Mouse (Mus musculus): ENCODE results near the gene Cd48. TPM values are rescaled to one million over a fixed set of nuclear protein-coding genes. Genes with fewer than 3 reads are reported as not detected.

Gene Cd48
- total RNA-seq (2014; fragmentation: Nextera tagmentation) = 167 and 179 TPM in 2 replicates
- 138 and 170 TPM in 2 replicates for total RNA-seq (2017)

DNA sequence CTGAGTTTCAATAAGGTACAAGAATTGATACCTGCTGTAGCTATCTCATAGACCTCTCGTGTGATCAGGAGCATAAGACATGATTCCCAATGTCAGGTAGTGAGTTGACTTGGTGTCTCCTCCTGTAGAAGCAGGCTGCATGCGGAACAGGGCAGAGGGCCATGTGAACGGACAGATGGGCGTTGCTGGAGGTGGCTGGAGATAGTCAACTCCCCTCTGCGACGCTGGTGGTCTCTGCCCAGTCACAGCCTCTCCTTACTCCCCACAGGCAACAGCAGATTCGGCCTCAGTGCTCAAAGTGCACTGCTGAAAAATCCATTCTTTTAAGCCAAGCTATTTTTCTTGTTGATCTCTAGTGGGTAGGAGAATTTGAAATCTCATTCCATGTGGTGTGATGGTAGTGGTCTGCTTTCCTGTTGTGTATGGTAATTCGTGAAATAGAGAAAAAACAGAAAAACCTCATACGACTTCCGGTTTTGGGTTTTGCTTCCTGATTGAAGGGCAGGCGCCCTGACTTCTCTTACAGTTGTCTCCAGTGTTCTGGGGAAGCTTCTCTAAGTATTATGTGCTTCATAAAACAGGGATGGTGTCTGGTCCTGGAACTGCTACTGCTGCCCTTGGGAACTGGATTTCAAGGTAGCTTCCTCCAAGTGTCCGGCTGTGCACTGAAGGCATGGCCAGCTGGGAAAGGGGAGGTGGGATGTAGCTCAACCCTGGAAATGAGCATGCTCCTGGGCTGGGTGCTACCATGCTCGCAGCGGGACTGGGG lies at the start of gene Cd48:
Cd48 (plus strand) TSS at position 479 of the 769 bp plus-strand sequence.
- ATAC-seq (replicated peaks; ENCODE audit: poor library complexity, severe bottlenecking) = peak; percentile 75

DNA sequence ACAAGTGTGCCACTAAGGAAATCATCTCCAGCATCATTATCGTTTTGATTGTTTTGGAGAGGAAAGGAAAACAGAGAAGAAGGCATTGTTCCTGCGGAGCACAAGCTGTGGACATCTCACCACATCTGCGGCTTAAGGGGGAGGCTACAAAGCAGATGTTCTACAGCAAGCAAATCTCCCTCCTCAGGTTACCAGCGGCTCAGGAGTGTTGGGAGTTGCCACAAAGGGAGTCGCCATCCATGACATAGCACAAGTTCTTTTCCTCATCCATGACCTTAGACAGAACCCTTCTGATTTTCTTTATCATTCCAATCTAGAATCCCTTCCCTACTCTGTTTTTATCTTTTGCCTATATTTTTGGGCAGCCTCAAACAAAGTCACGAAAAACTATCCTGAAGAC lies 46.1 kb upstream of the Cd48 start:
- ATAC-seq (replicated peaks; ENCODE audit: poor library complexity, severe bottlenecking) = no peak

DNA sequence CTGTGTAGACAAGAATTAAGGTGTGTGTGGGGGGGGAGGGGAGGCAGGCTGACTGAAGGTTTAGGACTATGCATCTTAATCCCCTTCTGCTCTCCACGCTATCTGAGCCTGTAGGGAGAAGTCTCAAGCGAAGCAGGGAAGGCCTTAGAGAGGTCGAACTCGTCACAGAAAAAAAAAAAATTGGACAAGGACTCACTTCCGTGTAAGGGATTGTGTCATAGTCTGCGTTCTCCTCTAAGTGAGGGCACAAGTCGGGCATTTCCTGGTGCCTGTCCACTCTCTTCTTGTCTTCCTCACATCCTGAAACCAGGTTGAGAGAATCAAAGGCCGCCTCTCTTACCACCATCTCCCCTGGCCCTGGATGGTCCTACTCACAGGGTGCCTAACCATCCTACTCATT lies 44.7 kb upstream of the Cd48 start:
- ATAC-seq (replicated peaks; ENCODE audit: poor library complexity, severe bottlenecking) = peak; percentile 81

DNA sequence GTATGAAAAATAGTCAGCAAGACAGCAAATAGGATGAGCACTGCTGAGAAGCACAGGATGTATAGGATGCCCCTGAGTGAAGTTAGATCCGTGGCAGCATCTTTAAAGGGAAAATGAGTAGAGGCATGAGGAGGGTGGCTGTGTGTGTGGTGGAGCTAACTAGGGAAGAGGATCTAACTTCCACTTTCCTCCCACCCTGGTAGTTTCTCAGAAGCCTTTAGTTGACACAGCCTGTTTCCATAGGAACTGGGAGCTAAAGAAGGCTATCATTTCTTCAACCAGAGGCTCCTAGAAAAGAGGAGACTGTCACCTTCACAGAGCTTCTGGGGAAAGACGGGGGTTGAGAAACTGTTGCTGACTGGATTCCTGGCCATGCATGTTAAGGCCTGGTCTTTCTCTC lies 43.1 kb upstream of the Cd48 start:
- no peak for ATAC-seq (replicated peaks; ENCODE audit: poor library complexity, severe bottlenecking)

DNA sequence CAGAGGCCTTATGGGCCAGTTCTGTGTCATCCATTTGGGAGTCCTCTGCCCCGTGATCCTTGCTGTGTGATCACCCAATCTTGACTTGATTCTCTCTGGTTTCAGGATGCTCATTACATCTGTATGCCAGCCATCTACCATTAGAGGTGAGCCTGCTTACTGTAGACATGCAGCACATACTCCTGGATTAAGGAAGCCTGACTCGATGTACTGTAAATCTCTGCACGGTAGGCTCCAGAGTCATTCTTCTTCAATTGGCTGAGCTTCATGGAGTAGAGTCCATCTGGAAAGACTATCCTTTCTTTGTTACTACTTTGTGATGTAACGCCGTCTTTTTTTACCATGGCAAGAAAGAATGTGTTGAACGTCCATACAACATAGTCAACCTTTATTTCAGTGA lies 41.0 kb upstream of the Cd48 start:
- no peak for ATAC-seq (replicated peaks; ENCODE audit: poor library complexity, severe bottlenecking)

DNA sequence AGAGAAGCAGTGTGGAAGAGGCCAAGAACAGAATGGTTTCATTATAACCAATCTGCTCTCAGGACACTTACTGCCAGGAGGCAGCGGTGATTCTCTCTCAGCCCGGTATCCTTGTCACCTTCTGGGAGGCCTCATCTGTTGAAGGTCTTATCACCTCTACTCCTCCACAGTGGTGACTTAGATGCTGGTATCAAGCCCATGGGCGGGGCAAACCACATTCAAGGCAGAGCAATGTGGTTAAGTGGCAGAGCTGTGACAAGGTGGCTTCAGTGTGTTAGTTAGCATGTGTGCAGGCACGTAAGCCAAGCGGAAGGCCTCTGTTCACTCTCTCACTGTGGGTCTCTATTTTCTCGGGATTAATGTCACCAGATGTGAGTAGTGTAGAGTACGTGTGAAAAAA lies 38.2 kb upstream of the Cd48 start:
- 0 out of 2 replicates have a peak, but pooled peaks have one; percentile 15 for ATAC-seq (replicated peaks; ENCODE audit: poor library complexity, severe bottlenecking)

DNA sequence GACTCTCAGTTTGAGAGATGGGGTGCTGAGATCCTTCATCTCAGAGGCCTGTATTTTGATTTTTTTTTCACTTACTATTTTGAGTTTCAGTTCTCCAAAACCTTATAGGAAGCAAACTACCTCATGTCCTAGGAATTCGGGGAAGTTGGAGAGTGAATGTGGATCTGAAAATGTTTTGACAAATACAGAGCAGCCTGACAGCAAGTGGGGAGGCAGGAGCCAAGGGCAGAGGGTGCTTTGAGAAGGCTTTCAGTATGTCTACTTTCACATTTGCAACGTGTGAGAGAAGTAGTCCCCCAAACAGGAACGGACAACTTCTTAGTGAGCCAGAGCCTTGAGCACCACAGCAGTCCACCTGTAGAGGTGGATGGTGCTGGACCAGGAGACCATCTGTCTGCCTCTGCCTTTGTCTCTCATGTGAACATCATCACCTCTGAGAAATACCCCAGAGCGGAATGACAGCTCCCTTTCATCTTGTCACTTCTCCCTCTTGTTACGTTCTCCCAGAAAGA lies 35.3 kb upstream of the Cd48 start:
- peak; percentile 87 for ATAC-seq (replicated peaks; ENCODE audit: poor library complexity, severe bottlenecking)

DNA sequence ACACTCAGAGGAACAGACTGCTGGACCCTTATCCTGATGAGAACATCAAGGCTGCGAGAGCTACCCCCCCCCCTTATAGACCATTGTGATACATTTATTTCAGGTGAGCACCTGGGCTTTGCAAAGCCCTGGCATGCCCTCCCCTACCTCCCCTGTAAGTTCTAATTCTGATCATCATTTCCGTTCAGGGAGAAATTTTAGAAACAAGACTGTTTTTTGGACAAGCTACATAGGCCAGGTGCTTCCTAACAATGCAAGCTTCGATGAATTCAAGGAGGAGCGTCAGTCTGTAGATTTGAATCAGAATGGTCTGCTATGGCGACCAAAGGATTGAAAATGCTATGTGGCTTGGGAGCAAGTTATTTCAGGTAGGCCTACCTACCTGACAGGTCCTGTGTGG lies 34.1 kb upstream of the Cd48 start:
- no peak for ATAC-seq (replicated peaks; ENCODE audit: poor library complexity, severe bottlenecking)

DNA sequence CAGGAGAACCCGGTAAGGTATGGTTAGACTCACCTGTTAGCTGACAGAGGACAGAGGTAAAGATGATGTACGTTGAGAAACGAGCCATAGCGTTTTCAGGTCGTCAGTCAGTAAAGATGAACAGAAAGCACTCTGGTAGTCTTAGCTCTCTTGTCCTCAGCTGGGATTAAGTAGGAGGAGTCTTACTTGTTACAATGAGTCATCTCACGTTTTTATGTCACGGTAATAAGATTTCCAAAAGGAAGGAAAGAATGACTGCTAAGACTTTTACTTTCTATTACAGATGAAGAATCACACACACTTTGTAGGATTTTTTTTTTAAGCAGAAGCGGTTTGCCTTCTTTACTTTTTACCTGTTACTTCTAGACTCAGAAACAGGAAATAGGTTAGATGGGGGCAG lies 33.0 kb upstream of the Cd48 start:
- 0 out of 2 replicates have a peak, but pooled peaks have one; percentile 18 for ATAC-seq (replicated peaks; ENCODE audit: poor library complexity, severe bottlenecking)

DNA sequence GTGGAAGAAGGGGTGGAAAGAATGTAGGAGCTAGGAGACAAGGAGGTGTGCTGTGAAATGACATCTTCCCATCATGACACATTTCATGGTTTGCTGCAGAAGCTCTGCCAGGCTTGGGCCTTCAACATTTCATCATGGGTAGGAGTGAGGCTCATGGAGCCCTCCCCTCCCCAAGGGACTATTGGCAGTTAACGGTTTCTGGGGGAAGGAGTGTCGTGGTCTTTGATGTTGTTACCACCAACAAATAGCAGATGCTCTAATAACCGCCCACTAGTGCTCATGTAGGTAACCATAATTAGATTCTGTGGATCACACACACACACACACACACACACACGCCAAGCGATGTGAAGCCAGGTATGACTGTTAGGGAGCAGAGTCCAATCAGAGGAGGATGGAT lies 29.1 kb upstream of the Cd48 start, which contains the start of gene Slamf7:
Slamf7 (minus strand) TSS at position 302 of the 400 bp plus-strand sequence.
- no peak for ATAC-seq (replicated peaks; ENCODE audit: poor library complexity, severe bottlenecking)

DNA sequence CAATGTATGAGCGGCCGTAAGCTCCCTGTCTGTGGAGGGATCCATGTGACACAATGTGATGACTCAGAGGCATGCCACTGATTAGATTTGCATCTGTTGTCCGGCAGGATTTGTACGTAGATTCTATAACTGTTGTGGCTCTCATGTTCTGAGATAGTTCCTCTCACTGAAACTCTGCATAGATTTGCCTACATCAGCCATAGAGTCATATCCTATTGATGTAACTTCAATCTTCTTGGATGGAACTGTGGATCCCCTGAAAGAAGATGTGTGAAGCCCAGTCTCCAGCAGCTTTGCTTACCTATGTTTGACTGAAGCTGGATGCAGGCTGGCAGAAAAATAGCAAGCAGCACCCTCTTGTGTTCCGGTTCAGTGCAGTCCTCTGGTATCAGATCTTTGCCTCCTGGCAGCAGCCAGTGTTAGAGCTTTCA lies 23.2 kb upstream of the Cd48 start:
- ATAC-seq (replicated peaks; ENCODE audit: poor library complexity, severe bottlenecking) = peak; percentile 23; the same call in 1 of the 2 replicates

DNA sequence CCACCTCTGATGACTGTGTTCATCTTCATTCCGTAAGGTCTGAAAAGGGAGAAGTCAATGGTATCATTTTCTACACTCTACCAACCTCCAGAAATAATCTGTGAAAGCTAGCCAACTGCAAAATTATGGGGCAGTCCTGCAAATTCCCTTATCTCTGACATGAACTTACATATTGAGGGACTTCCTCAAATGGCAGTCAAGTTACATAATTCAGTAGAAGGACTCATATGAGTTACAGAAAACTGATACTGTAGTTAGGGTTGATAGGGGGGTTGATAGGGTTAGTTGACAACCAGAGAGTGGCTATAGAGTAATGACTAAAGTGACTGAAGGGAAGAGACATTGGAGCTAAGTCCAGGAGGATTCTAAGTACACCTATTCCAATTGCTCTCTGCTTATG lies 21.4 kb upstream of the Cd48 start:
- ATAC-seq (replicated peaks; ENCODE audit: poor library complexity, severe bottlenecking) = peak; percentile 86

DNA sequence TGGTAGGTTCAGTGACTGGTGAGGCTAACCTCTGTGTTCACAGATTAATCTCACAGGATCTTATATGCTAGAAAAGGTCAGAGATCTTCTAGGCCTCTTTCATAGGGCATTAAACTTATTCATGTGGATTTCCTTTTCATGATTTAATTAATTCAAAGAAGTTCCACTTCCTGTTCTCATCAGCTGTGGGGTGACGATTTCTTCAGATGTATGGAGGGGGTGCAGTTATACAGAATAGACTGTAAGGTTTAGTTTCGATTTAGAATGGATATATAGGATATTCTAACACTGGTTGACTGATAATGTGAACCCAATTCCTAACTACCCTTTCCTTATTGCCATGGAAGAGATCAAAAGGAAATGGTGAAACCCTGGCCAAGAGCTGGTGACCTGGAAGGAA lies 20.3 kb upstream of the Cd48 start:
- peak; percentile 57 for ATAC-seq (replicated peaks; ENCODE audit: poor library complexity, severe bottlenecking)

DNA sequence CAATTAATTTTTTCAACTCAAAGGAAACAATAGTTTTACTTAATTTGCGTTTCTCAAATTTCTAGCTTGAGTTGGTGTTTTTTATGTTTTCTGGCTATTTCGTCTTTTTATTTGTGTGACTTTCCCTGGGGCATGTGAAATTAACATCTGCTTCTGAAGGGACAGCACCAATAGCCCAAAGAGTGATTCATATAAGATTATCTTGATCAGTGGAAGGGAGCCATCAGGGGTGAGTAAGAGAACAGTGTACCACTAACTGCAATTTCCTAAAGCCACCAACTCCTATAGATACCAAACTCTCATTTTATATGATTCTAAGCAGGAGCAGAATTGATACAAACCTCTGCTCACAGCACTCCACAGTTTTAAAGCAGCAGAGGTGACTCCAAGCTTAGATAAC lies 18.1 kb upstream of the Cd48 start:
- no peak for ATAC-seq (replicated peaks; ENCODE audit: poor library complexity, severe bottlenecking)

DNA sequence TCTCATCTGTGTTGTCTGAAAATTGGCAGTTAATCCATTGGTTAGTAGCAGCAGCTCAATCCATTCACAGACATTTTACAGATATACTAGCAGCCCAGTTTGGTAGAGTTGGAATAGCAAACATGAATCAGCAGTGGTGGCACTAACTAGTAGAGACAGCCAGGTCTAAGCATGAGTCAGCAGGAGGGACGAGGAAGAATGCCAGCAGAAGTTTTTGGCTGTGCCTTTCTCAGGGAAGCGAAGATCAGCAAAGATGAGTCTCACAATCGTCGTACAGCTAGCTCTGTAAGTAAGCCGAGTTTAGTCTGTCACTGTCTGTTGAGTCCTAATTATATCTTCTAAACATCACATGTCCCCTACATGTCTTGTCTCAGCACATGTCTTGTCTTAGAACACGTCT lies 15.5 kb upstream of the Cd48 start:
- no peak for ATAC-seq (replicated peaks; ENCODE audit: poor library complexity, severe bottlenecking)

DNA sequence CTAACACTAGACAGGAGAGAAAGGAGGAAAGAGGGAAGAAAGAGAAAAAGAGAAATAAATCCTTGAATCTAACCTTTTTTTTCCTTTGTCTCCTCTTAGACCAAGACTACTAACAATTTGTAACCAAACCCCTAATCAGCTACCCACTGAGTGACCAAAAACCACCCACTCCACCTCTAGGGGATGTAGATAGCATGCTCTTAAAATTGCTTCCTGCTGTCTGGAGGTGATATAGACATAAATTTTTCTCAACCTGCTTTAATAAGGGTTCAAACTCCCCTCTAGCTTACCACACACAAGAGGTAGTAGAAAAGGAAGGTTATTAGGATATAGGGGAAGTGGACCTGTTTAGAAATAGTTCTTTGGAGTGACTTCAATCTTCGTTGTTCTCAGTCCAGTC lies 14.6 kb upstream of the Cd48 start:
- no peak for ATAC-seq (replicated peaks; ENCODE audit: poor library complexity, severe bottlenecking)

DNA sequence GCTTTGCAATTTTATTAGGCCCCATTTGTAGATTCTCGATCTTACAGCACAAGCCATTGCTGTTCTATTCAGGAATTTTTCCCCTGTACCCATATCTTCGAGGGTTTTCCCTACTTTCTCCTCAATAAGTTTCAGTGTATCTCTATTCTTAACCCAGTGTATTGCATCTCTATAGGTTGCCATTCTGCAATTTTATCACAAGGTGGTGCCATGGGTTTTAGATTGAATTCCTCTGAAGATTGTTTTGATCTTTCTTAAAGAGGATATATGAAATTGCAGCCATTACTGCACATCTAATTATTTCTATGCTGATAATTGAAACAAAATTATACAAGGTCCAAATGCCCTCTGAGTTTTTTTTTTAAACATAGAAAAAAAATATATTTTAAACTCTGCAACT lies 9.4 kb upstream of the Cd48 start:
- ATAC-seq (replicated peaks; ENCODE audit: poor library complexity, severe bottlenecking) = peak; percentile 53; the same call in 1 of the 2 replicates

DNA sequence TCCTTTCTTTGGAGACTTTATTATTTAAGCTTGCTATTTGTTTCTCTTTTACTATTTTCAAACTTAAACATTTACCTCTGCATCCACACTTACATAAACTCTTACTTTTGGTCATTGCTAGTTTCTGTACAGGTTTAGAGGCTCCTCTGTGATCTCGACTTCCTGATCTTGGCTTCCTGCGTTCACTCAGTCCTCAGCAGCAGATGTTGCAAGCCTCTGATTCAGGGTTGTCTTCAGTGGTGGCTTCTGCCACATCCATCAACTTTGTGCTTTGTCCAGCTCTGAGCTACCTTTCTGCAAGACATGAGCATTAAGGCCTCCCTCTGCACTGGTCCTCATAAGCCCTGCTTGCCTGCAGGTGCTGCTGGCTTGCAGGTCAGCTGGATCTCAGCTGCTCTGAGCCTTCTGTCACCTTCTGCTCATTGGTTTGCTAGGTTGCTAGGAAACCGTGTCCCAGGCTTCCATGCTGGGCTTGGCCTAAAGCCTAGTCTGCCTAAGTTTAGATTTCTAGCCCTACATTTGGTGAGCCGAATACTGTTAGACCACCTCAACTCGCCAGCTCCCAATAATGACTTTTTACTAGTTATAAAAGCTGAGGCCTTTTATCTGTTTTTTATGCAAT lies 8.8 kb upstream of the Cd48 start:
- ATAC-seq (replicated peaks; ENCODE audit: poor library complexity, severe bottlenecking) = peak; percentile 90

DNA sequence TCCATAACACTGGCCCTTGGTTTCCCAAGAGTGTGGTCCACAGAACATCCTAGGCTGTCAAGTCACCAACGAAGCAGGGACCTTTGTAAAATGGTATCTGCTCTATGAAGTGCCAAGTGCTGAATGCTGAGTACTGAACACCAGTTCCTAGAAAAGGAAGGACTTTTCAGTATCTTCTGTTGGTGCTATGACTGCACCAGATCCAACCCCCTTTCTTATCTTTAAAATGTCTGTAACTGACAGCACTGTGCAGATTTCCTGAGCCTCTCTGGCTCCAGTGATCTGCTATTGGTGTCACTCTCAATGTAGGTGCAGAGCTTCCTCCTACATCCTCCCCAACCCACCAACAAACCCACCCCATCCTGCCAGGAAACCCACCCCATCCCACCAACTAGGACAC lies 7.3 kb upstream of the Cd48 start:
- no peak for ATAC-seq (replicated peaks; ENCODE audit: poor library complexity, severe bottlenecking)

DNA sequence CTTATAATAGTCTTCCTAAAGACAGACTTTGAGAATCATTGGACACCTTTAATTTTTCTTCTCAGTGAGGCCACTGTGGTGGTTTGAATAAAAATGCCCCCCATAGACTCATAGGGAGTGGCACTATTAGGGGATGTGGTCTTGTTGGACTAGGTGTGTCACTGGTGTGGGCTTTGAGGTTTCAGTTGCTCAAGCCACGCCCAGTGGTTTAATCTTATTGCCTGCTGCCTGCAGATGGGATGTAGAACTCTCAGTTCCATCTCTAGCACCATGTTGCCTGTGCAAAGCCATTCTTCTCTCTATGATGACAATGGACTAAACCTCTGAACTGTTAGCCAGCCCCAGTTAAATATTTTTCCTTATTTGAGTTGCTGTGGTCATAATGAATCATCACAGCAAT lies 4.1 kb upstream of the Cd48 start:
- peak; percentile 50 for ATAC-seq (replicated peaks; ENCODE audit: poor library complexity, severe bottlenecking)

DNA sequence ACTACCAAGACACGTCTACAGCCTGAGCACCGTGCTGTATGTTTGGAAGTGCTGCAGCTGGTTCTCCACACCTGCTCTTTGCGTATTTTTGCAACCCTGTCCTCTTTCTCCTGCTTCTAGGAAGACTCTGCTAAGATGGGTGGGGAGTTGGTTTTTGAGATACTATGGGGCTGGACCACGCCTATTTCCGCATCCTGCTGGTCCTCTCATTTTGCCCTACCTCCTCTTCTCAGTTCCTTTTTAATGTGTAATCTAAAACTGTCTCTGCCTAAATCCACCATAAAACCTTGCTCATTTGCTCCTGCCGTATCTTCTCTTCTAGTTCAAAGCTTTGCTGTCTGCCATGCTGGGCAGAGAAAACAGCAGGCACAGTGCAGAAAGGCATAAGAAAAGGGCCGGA lies 800 bp upstream of the Cd48 start:
- peak; percentile 72 for ATAC-seq (replicated peaks; ENCODE audit: poor library complexity, severe bottlenecking)

DNA sequence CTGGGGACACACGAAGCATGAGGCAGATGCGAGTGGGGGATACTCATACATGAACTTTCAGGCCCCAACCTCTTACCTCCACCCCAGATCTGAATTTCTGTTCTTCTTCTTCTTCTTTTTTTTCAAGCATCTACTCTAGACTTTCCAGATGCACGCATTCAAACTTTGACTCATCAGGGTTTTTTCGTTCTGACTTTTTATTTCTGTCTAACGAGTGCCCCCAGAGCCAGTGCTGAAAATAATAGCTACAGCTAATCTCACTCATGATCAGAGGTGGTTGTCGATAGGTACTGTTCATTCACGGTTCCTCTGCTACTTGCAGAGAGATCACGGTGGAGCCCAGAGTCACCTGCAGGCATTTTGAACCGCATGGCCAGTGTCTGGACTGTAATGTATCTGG lies 3.1 kb downstream of the Cd48 start:
- ATAC-seq (replicated peaks; ENCODE audit: poor library complexity, severe bottlenecking) = no peak
